Mouse (Mus musculus): ENCODE data around the gene Gxylt1. TPM values are rescaled to one million over a fixed set of nuclear protein-coding genes. Genes with fewer than 3 reads are reported as not detected.
"Not testable (repeated sequence)": the region's sequence is repeated elsewhere in the genome, so short reads cannot be mapped to it uniquely, and the experiment has no call there.

Gene Gxylt1
- 1 to 10 TPM; 8.4 to 9.4 TPM for total RNA-seq (2021)
- long read RNA-seq, experiment 1, full-length matches to known transcripts, result 2 of 6 reads
- long read RNA-seq, experiment 1, partial matches to known transcripts, result 0 of 6 reads
- long read RNA-seq, experiment 1, other reads (novel, unspliced or antisense), result 4 of 6 reads
- long read RNA-seq, experiment 2, full-length matches to known transcripts, result 5 of 5 reads
- long read RNA-seq, experiment 2, partial matches to known transcripts, result 0 of 5 reads
- long read RNA-seq, experiment 2, other reads (novel, unspliced or antisense), result 0 of 5 reads

- peak; percentile 100 for DNase-seq
These were observed at the start of gene Gxylt1 for GRCm38 (mm10) chr15:93274679-93275583. Gene Gxylt1, minus strand, starts transcription at chr15:93275179.

DNA sequence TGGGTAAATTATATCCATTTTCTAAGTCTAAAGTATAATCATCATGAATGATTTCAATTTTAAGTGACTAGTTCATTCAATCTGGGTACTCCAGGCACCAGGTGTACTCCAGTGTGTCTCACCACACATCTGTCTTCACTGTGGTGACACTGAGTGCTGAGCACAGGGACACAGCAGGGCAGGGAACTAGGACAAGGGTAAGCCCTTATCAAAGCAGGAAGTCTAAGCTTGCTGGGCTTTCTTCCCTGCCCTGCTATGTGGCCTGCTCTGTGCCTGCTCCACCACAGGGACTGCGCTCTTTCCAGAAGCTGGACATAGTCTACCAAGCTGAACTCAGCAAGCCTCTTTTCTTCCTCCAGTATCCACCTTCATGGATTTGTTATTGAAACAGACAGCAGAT, 43.8 kb upstream of the Gxylt1 start:
- no peak for DNase-seq

GRCm38 (mm10) chr15:93310304-93310703, 35.3 kb upstream of the Gxylt1 start:
- DNase-seq, result not testable (repeated sequence)

DNA sequence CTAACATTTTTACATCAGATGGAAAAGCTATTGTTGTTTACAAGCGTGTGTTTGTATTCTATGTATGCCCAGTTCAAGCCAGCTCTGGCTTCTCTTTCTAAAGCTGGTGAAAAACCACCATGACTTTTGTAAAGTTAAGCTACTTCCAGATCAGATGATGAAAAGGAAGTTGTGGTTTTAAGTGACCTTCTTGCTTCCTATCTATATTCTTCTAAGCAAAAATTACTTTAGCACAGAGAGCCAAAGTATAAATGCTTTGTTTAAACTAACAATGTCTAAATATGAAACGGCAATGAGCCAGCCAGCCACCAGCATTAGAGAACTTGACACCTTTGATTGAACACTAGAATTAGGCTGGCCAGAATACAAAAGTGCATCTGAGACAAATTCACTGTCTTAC, 23.2 kb upstream of the Gxylt1 start:
- DNase-seq, result no peak

DNA sequence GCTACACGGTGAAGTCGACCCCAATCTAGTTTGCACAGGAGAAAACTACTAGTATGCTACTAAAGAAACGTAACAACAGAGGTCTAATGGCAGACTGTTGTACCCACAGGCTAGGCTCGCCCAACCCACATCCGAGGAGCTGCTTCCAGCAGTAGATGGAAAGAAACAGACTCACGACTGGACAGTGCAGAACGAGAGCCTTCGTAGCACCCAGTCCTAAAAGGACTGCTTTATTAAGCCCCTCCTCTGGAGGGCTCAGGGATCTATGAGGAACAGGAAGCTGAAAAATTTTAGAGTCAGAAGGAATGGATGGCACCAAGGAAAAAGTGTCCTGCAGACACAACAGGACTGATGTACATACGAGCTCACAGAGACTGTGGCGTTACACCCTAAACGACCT, 19.5 kb upstream of the Gxylt1 start:
- no peak for DNase-seq

GRCm38 (mm10) chr15:93288321-93288720, 13.3 kb upstream of the Gxylt1 start:
- no peak for DNase-seq

DNA sequence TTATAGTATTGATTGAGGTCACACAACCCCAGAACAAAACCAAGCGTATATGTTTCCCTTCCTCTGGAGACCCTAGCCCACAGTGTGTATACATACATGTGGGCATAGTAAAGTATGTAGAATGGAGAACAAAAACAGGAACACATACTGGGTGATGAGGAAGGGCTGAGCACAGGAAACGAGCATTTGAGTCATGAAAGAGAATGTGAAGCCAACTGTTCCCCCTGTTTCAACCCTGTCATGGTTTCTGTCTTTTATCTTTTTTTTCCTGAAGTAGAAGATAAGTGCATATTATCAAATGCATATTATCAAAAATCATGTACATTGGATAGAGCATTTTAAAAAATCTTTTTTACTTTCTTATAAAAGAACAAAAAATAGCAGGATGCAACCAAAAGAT, 12.6 kb upstream of the Gxylt1 start:
- DNase-seq, result no peak

DNA sequence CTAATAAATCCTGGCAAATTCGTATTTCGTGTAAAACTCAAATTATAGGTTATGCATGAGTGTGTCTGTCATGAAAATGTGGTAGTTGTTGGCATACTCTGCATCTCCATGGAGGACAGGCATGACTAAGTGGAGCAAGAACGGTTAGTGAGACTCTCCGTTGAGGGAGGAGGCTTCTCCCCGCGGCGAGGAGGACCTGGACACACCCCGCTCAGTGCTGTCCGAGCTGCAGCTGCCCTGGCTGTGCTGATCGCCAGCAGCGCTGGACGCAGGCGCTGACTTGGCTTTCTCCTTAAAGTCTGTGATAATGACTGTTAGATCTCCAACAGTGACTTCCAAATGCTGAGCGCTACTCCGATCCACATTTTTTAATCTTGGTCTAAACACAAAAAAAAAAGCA, 10.3 kb upstream of the Gxylt1 start:
- DNase-seq, result peak; percentile 36

- DNase-seq, result no peak
These were observed 9.3 kb upstream of the Gxylt1 start for GRCm38 (mm10) chr15:93284326-93284725.

GRCm38 (mm10) chr15:93283349-93283748, 8.4 kb upstream of the Gxylt1 start:
- no peak for DNase-seq

DNA sequence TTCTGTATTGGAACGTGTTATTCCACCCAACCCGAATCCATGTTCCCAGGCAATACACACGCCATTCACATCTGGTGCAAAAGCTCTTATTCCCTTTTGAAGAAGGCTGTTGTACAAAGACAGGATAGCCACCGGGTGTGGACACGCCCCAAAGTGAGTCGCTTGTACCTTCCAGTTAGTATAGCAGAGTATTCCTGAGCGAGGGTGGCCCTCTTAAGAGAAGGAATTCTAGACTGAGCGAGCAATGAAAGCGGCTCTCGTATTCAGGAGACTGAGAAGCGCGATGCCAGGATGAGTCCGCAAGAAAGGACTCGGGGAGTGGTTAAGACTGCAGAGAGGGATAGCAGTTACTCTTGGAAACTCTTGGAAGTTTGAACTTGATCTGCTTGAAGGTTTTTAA, 1.3 kb upstream of the Gxylt1 start:
- no peak for DNase-seq

DNA sequence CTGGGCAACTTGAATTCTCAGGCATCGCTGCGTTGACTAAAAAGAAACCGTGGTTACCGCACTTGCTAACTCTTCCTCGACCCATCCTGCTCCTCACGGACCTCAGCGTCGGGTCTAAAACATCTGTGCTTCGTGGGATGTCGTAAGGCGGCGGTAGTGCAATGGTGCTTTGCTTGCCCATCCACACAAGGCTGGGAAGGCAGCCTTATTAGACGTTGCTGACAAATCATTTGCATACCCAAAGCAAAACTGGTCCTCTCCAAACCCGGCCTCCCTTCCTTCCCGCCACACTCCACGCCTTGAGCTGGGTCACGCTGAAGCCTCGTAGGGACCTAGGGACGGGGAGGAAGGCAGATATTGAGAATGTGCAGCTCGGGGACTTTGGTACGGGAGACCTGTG, 644 bp upstream of the Gxylt1 start:
- no peak for DNase-seq

DNA sequence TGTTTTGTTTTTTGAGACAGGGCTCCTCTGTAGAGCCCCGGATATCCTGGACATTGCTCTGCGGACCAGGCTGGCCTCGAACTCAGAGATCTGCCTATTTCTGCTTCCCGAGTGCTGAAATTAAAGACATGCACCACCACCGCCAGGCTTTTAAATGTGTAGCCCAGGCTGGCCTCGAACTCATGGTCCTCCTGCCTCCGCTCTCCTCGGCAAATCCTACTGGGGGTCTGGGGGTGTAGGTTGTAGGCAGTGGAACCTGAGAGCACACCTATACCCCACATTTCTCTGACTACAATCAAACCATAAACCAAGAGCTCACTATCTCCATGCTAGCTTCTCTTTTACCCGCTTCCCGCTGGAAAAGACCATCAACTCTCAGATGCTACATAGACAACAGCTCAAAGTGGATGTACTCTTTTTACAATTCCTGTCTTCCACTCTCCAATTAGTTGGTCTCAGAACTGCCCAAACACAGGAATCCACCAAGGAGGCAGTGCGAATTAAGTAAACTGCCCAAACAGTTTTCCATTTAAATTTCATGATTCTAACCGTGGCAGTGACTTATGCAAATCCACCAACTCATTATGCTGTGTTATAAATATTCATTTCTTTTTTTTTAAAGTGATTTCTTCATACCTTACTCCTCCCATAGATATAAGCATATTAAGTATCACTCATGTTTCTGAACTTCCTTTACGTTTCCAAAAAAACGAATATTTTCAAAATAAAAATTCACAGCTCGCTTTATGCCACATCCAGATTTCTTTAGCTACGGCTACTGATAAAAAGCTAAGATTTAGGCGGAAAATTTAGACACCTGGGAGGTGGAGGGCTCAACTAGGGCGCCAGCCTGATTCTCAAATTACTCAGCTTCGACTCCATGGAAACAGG, 946 bp downstream of the Gxylt1 start:
- DNase-seq, result no peak

GRCm38 (mm10) chr15:93272948-93273347, 2.0 kb downstream of the Gxylt1 start:
- DNase-seq, result no peak

- no peak for DNase-seq
These were observed 4.6 kb downstream of the Gxylt1 start for GRCm38 (mm10) chr15:93270289-93270855.

DNA sequence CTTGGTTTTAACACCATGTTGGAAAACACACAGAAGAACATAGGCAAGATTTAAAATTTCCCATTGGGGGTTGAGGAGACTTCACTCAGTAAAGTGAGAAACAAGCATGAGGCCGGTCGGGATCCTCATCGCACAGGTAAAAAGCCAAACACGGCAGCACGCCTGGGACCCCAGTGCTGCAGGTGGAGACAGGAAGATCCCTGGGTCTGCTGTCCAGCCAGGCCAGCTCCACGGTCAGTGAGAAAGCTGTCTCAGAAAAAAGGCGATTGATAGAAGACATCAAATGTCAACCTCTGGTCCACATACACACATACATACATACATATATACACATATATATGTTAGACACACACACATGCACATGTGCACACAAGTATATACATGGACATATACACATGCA, 5.4 kb downstream of the Gxylt1 start:
- no peak for DNase-seq

- DNase-seq, result no peak
These were observed 7.0 kb downstream of the Gxylt1 start for GRCm38 (mm10) chr15:93268001-93268400.

GRCm38 (mm10) chr15:93267479-93267878, 7.5 kb downstream of the Gxylt1 start:
- no peak for DNase-seq

- DNase-seq, result no peak
These were observed 8.6 kb downstream of the Gxylt1 start for GRCm38 (mm10) chr15:93266361-93266760.

- DNase-seq, result peak; percentile 48
These were observed 9.3 kb downstream of the Gxylt1 start for GRCm38 (mm10) chr15:93265728-93266127.

- no peak for DNase-seq
These were observed 9.7 kb downstream of the Gxylt1 start for GRCm38 (mm10) chr15:93265231-93265630.

- no peak for DNase-seq
These were observed 10.8 kb downstream of the Gxylt1 start for GRCm38 (mm10) chr15:93264221-93264620.
